In genomic region chr11:120373820-120374586, GRCm38 (mm10) we compare ENCODE assay signal across 10 mouse cellular contexts. TPM values are rescaled to one million over a fixed set of nuclear protein-coding genes. Genes with fewer than 3 reads are reported as not detected.
DNase-seq lines count a peak whose midpoint lies in the region; ATAC-seq lines count a peak whose summit lies in the region.
"Had no signal": no experiment of that assay in that cellular context is flagged by ENCODE, and none has a peak within 500 bp of the region (broad histone marks: within the 10 kb centered on the region; RNA-seq: fewer than 3 reads in every experiment).

No protein-coding gene starts in this region.

- peaks cover 23% of the 10 kb centered on the region for H3K4me1 ChIP-seq in kidney, embryonic 15.5 days
- peaks cover 43% of the 10 kb centered on the region for H3K4me1 ChIP-seq in heart, embryonic 13.5 days

- no peak overlapping the region for H3K4me3 ChIP-seq in kidney, embryonic 15.5 days (replicated peaks)
- H3K4me3 ChIP-seq in heart, embryonic 13.5 days, result no peak overlapping the region
- H3K4me3 ChIP-seq: neural tube, embryonic 12.5 days had no signal

- no peak overlapping the region for H3K9ac ChIP-seq in kidney, embryonic 15.5 days
- H3K9ac ChIP-seq in heart, embryonic 13.5 days, result peak overlapping the region; percentile 47; the same call in 1 of the 2 replicates
- H3K9ac ChIP-seq: liver, embryonic 14.5 days; neural tube, embryonic 12.5 days had no signal

- H3K4me2 ChIP-seq in kidney, embryonic 15.5 days, result no peak overlapping the region
- H3K4me2 ChIP-seq in heart, embryonic 13.5 days, result no peak overlapping the region
- H3K4me2 ChIP-seq: neural tube, embryonic 12.5 days had no signal

- peak; percentile 73 for DNase-seq in kidney, adult 11 months
- peak; percentile 71 to 81 for DNase-seq in adrenal gland, postnatal 36 days
- DNase-seq in kidney, postnatal 36 days, result peak; percentile 45 to 78
- no peak for DNase-seq in adipocyte (ENCODE audit: low spot score)

- WGBS in kidney, embryonic 15.5 days, result 91% methylated on average over 23 of the region's 23 CpGs
- WGBS in heart, embryonic 13.5 days, result 78% methylated on average over 23 of the region's 23 CpGs

- H3K27ac ChIP-seq in kidney, embryonic 15.5 days, result no peak overlapping the region
- H3K27ac ChIP-seq in heart, embryonic 13.5 days (replicated peaks), result peak overlapping the region; percentile 76
- H3K27ac ChIP-seq: liver, embryonic 14.5 days; neural tube, embryonic 12.5 days had no signal

- peaks cover 81% of the 10 kb centered on the region for H3K36me3 ChIP-seq in kidney, embryonic 15.5 days
- H3K36me3 ChIP-seq in heart, embryonic 13.5 days, result peaks cover 83% of the 10 kb centered on the region

- H3K27me3 ChIP-seq in kidney, embryonic 15.5 days, result no peaks in the 10 kb centered on the region
- H3K27me3 ChIP-seq in heart, embryonic 13.5 days (replicated peaks), result no peaks in the 10 kb centered on the region
- H3K27me3 ChIP-seq: neural tube, embryonic 12.5 days had no signal

- ATAC-seq in kidney, embryonic 15.5 days (replicated peaks; ENCODE audit: low FRiP score), result no peak
- ATAC-seq in heart, embryonic 13.5 days (ENCODE audit: extremely low read depth, insufficient number of reproducible peaks, low FRiP score, low TSS enrichment), result no peak
- no peak for ATAC-seq in erythroid progenitor cell, adult 5-6 weeks (replicated peaks; ENCODE audit: low FRiP score, poor library complexity, severe bottlenecking)
- ATAC-seq: inflammation-experienced regulatory T-cells, adult 6 months had no signal

- no peaks in the 10 kb centered on the region for H3K9me3 ChIP-seq in kidney, embryonic 15.5 days (replicated peaks)
- no peaks in the 10 kb centered on the region for H3K9me3 ChIP-seq in heart, embryonic 13.5 days
- H3K9me3 ChIP-seq: neural tube, embryonic 12.5 days had no signal

RNA-seq across cellular contexts. Expression of gene Faap100, which starts 4.6 kb away (rescaled TPM):
- polyA plus RNA-seq in kidney, embryonic 15.5 days (2015; fragmentation: Nextera tagmentation; extraction: Ambion mirVana), result 33.1 and 41.9 TPM in 2 replicates
- 10 to 100 TPM; 21.3 to 32.1 TPM for total RNA-seq in adrenal gland, postnatal 36 days (2021)
- 29.1 and 33.5 TPM in 2 replicates for polyA plus RNA-seq in heart, embryonic 13.5 days (2015; fragmentation: Nextera tagmentation; extraction: Ambion mirVana)
- 6.1 and 8.0 TPM in 2 replicates for total RNA-seq in erythroid progenitor cell, adult 5-6 weeks (2015; ENCODE audit: low replicate concordance)
- total RNA-seq in erythroid progenitor cell, adult 5-6 weeks (2017; ENCODE audit: low replicate concordance), result 2.0 and 9.4 TPM in 2 replicates

RNA-seq across cellular contexts. Expression of gene Fscn2, which starts 12.7 kb away (rescaled TPM):
- 1.1 and 1.2 TPM in 2 replicates for polyA plus RNA-seq in kidney, embryonic 15.5 days (2015; fragmentation: Nextera tagmentation; extraction: Ambion mirVana)
- total RNA-seq in adrenal gland, postnatal 36 days (2021), result under 1 TPM in 1 of 2 experiments, not detected in 1; 0.59 TPM
- polyA plus RNA-seq in heart, embryonic 13.5 days (2015; fragmentation: Nextera tagmentation; extraction: Ambion mirVana), result 0.31 and 0.50 TPM in 2 replicates
- not detected in 2 replicates for total RNA-seq in erythroid progenitor cell, adult 5-6 weeks (2015; ENCODE audit: low replicate concordance)
- not detected in 2 replicates for total RNA-seq in erythroid progenitor cell, adult 5-6 weeks (2017; ENCODE audit: low replicate concordance)
- polyA plus RNA-seq: liver, embryonic 14.5 days had no signal

RNA-seq across cellular contexts. Expression of gene Actg1, which starts 25.7 kb away (rescaled TPM):
- polyA plus RNA-seq in kidney, embryonic 15.5 days (2015; fragmentation: Nextera tagmentation; extraction: Ambion mirVana), result 2,367 and 2,520 TPM in 2 replicates
- 1,000 to 10,000 TPM; 1,356 to 1,461 TPM for total RNA-seq in adrenal gland, postnatal 36 days (2021)
- 1,234 and 1,290 TPM in 2 replicates for polyA plus RNA-seq in heart, embryonic 13.5 days (2015; fragmentation: Nextera tagmentation; extraction: Ambion mirVana)
- total RNA-seq in erythroid progenitor cell, adult 5-6 weeks (2015; ENCODE audit: low replicate concordance), result 531 and 597 TPM in 2 replicates
- 282 and 330 TPM in 2 replicates for total RNA-seq in erythroid progenitor cell, adult 5-6 weeks (2017; ENCODE audit: low replicate concordance)
